Mouse (Mus musculus) adrenal gland, postnatal 25 days (tissue): ENCODE measurements around the gene Plekhj1. TPM values are rescaled to one million over a fixed set of nuclear protein-coding genes. Genes with fewer than 3 reads are reported as not detected.
"Not testable (repeated sequence)": the region's sequence is repeated elsewhere in the genome, so short reads cannot be mapped to it uniquely, and the experiment has no call there.

ENCODE experiments used
- DNase-seq: peaks from one replicate; pipeline ENCODE4 v3.0.0; 2021; ENCODE audit warnings: mixed read lengths
- total RNA-seq: library from RNA; stranded (reverse); gene quantifications from 2 replicates; pipeline ENCODE4 v1.2.3, GENCODE M21; 2021

Plekhj1 gene
- total RNA-seq, 1 experiment from 2014 or later = 114 TPM

DNA sequence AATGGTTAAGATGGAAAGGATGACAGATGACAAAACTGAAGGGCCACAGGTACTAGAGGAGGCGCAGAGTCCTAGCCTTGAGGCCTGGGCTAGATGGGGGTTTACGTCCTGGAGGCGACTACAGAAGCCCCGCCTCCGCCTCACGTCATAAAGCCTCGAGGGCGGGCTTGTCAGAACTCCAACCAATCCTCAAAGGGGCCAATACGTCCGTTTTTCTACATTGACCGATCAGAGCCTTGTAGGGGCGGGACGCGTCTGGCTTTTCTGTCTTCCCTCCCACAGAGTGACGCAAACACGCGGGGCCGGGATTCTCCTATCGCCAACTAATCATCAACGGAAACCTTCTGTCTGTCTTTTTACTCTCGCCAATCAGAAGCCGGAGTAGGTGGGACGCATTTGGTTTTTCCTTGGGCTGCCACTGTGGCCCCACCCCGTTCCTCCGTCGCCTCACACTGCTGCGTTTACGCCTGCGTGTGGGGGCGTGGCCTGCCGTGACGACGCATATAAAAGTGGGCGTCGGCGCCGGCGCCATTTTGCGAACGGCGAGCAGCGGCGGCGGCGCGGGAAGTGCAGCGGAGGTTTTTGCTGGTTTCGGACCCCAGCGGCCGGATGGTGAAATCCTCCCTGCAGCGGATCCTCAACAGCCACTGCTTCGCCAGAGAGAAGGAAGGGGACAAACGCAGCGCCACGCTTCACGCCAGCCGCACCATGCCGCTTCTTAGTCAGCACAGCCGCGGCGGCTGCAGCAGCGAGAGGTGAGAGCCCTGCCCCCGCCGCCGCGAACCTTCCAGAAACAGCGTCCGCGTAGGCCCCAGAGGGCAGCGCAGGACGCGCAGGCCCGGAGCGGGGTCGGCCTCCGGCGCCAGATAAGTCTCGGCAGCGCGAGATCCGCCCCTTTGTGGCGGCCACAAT, 28.0 kb upstream of the Plekhj1 start, which contains the start of gene Oaz1:
Gene Oaz1, plus strand, starts transcription at position 506 of the 912 bp plus-strand sequence.
- peak; percentile 96 for DNase-seq

GRCm38 (mm10) chr10:80824827-80825226, 26.4 kb upstream of the Plekhj1 start:
- DNase-seq = no peak

- no peak for DNase-seq
Measured at GRCm38 (mm10) chr10:80823847-80824643, 25.6 kb upstream of the Plekhj1 start.

GRCm38 (mm10) chr10:80823316-80823715, 24.9 kb upstream of the Plekhj1 start:
- DNase-seq = no peak

- DNase-seq = no peak
Measured at GRCm38 (mm10) chr10:80822528-80822927, 24.1 kb upstream of the Plekhj1 start.

DNA sequence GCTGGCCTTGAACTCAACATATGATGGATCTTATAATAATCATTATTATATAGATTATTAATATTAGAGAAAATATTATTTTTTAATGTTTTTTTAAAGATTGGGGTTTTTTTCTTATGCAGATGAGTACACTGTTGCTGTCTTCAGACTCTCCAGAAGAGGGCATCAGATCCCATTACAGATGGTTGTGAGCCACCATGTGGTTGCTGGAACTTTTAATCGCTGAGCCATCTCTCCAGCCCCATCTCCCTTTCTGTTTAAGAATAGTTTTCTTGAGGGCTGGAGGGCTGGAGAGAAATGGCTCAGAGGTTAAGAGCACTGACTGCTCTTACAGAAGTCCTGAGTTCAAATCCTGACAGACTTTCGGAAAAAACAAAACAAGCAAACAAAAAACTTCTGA, 23.6 kb upstream of the Plekhj1 start:
- no peak for DNase-seq

DNA sequence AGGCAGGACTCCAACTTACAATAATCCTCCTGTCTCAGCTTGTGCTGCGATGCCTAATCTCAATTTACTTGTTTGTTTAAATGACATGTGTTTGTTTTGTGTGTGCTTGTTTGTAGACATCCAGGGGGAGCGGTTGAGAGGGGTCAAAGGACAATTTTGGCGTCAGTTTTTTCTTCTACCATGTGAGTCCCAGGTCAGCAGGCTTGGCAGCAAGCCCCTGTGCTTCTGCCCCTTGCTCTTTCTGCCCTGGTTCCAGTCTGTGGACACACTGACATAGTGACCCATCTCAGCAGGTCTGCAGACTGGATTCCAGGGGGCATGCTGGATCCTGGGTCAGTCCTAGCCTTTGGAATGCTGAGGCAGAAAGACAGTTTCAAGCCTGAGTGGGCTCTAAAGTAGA, 21.0 kb upstream of the Plekhj1 start:
- no peak for DNase-seq

GRCm38 (mm10) chr10:80818599-80819281, 20.3 kb upstream of the Plekhj1 start:
- DNase-seq = no peak

DNA sequence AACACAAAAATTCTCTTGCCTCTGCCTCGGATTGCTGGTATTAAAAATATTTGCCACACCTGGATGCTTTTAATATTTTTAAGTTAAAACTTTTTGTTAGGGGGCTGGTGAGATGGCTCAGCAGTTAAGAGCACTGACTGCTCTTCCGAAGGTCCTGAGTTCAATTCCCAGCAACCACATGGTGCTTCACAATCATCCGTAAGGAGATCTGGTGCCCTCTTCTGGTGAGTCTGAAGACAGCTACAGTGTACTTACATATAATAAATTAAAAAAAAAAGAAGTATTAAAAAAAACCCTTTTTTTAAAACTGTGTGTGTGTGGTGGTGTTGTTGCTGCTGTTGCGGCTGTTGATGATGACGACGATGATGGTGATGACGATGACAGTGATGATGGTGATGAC, 19.5 kb upstream of the Plekhj1 start:
- DNase-seq = not testable (repeated sequence)

- DNase-seq = no peak
Measured at GRCm38 (mm10) chr10:80817164-80817563, 18.7 kb upstream of the Plekhj1 start.

DNA sequence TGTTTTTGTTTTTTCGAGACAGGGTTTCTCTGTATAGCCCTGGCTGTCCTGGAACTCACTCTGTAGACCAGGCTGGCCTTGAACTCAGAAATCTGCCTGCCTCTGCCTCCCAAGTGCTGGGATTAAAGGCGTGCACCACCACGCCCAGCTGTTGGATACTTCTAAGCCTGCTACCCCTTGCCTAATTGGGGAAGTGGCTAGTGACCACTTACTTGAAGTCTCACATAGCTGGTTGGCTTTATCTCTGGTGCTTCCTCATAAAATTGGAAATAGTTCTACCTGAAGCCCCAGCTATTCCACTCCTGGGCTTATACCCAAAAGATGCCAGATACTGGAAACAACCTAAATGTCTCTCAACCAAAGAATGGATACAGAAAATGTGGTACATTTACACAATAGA, 17.9 kb upstream of the Plekhj1 start:
- not testable (repeated sequence) for DNase-seq

DNA sequence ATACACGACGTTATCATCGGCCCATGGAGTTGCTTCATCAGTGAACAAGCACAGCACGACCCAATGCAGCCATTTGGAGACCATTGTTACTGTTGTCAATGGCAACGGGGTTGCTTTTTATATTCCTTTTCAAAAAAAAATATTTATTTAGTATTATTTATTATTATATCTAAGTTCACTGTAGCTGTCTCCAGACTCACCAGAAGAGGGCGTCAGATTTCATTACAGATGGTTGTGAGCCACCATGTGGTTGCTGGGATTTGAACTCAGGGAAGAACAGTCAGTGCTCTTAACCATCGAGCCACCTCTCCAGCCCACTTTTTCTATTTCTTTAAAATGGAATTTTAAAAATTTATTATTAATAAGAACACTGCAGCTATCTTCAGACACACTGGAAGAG, 16.4 kb upstream of the Plekhj1 start:
- DNase-seq = no peak

DNA sequence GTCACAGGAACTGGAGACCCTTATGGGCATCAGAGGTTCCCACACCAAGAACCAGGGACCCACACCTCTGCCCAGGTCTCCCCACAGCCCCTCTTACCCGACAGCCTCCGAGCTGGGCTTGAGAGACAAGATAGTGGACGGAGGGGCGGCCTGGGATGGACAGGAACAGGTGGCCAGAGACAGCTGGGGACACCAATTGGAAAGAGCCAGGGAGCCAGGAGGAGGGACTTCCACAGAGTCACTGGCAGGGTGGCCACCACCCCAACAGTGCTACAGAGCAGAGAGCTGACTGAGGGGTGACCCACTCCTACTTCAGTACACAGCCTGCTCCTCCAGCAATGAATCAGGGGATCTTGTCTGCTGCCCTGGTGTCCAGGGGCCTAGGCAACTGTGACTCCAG, 14.9 kb upstream of the Plekhj1 start, which contains the start of gene Jsrp1:
Gene Jsrp1, minus strand, starts transcription at position 133 of the 400 bp plus-strand sequence.
- DNase-seq = no peak

GRCm38 (mm10) chr10:80812391-80813041, 14.1 kb upstream of the Plekhj1 start:
- peak; percentile 52 for DNase-seq

DNA sequence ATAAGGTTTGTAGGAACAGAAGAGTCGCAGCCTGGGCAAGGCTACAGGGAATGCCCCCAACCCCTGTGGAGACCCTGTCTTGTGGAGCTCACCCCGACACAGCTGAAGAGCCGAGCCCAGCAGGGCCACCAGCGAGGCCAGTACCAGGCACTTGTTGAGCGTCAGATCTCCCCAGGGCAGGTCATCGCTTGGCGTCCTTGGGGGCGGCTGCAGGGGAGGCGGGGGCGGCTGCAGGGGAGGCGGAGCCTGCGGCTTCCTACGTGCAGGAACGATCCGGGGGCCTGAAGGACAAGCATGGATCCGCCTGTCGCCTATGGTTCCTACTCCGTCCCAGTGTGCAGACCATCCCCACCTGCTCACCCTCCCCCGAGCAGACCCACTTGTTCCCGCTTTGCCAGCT, 11.7 kb upstream of the Plekhj1 start:
- DNase-seq = peak; percentile 77

DNA sequence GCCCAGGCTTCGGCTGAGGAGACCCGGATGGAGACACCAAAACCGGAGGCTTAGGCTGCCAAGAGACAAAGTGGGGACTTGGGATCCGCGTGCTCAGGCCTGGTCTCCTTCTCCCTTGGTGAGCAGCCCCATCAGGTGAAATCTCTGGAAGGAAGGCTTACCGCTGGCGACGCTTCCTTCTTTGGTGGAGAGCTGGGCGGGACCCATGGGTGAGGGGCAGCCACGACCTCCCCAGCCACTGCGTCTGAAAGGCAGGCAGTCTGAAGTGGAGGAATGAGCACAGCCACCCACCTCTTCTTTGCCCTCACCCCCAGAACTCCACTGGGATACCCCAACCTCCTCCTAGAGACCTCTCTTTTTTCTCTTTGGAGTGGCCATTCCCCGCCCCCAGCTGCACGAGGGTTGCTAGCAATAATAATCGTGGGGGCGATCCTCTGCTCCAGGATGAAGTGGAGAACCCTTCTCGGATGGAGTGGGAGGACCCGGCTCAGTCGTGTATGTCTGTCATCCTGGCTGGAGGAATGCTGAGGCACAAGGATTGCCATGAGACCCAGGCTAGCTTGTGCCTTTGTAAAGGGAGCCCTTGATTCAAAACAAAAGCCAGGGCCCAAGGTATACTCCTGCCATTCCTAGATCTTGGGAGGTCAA, 10.7 kb upstream of the Plekhj1 start:
- no peak for DNase-seq

DNA sequence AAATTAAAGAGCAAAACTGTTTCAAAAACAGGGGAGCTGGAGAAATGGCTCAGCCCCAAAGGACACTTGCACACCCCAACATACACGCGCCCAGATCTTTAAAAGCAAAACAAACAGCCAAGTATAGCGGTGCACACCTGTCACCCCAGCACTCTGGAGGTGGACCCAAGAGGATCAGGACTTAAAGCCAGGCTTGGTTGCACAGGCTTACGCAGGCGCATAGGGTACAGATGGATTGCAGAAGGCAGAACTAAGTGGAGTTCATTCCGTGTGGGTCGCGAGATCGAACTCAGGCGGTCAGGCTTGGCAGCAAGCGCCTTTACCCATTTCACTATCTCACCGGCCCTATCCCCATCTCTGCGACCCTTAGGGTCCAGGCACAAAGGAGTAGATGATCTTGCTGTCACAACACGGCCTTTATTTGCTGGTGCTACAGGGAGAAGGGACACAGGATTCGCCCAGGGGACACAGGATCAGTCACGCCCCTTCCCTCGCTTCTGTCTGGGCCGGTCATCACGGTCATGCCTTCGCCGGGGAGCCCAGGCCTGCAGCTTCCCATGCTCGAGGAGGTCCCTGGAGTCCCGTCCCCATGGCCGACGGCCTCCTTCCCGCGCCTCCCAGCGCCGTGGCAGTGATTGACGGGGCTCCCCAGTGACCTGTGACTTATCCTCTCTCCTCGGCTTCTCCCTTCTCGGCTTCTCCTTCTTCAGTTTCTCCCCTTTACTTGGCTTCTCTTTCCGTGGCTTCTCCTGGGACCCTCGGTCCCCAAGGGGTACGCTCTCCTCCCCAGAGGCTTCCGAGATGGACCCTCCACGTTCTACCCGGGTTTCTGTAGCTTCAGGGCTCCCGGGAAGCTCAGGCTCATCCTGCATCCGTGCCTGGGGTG, 9.9 kb upstream of the Plekhj1 start:
- no peak for DNase-seq

DNA sequence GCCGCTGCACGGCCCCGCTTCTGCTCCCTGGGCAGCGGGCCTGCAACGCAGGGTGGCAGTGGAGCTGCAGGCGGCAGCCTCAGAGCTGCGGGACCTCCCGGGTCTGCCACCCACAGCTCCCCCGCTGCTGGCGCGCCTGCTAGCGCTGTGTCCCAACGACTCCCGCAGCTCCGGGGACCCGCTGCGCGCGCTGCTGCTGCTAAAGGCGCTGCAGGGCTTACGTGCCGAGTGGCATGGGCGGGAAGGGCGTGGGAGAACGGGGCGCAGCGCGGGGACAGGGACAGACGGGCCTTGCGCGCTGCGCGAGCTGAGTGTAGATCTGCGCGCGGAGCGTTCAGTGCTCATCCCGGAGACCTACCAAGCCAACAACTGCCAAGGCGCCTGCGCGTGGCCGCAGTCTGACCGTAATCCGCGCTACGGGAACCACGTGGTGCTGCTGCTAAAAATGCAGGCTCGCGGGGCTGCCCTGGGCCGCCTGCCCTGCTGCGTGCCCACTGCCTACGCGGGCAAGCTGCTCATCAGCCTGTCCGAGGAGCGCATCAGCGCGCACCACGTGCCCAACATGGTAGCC, 8.7 kb upstream of the Plekhj1 start:
- DNase-seq = peak; percentile 78

DNA sequence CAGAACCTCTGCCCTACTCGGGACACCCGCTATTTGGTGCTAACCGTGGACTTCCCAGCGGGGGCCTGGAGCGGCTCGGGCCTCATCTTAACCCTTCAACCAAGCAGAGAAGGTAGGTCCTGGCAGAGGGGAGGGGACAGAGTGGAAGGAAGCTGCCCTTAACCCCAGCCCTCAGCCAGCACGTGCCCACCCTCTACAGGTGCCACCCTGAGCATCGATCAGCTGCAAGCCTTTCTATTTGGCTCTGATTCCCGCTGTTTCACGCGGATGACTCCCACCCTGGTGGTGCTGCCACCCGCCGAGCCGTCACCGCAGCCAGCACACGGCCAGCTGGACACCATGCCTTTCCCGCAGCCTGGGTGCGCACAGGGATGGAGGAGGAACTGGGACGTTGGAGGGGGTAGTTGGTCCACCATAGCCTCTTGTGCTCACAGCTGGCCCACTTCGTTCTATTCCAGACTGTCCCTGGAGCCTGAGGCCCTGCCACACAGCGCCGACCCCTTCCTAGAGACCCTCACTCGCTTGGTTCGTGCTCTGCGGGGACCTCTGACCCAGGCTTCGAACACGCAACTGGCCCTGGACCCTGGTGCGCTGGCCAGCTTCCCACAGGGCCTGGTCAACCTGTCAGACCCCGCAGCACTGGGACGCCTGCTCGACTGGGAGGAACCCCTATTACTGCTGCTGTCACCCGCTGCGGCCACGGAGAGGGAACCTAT, 8.1 kb upstream of the Plekhj1 start:
- DNase-seq = no peak
